Mouse (Mus musculus) G1E (cell line): ENCODE results near the gene R3hdm4. TPM values are rescaled to one million over a fixed set of nuclear protein-coding genes. Genes with fewer than 3 reads are reported as not detected.
"Not testable (repeated sequence)": the region's sequence is repeated elsewhere in the genome, so short reads cannot be mapped to it uniquely, and the experiment has no call there.

Experiments
- ATAC-seq: 2 replicates; pipeline ENCODE4 v1.8.0; 2016; ENCODE audit warnings: mild to moderate bottlenecking; ENCODE audit not compliant: insufficient number of reproducible peaks, poor library complexity, low FRiP score, severe bottlenecking; ENCODE audit errors: extremely low read depth
- DNase-seq: peaks from one replicate; pipeline ENCODE4 v3.0.0; 2012; ENCODE audit warnings: low spot score
- H3K27me3 ChIP-seq: 2 replicates; pipeline ENCODE4 v1.6.1; 2012; ENCODE audit warnings: mild to moderate bottlenecking, low read length, inconsistent platforms; ENCODE audit not compliant: insufficient read depth
- H3K36me3 ChIP-seq: replicated peaks from 2 replicates; pipeline ENCODE3; 2012; ENCODE audit warnings: mild to moderate bottlenecking, inconsistent platforms
- H3K4me1 ChIP-seq: 2 replicates; pipeline ENCODE4 v1.6.1; 2012; ENCODE audit warnings: low read depth, low read length, inconsistent platforms, mixed read lengths; ENCODE audit not compliant: insufficient read depth
- H3K4me3 ChIP-seq: 2 replicates; pipeline ENCODE4 v1.5.1; 2012; ENCODE audit warnings: low read depth, mild to moderate bottlenecking, inconsistent platforms, low read length, moderate library complexity, mixed read lengths
- H3K9me3 ChIP-seq: replicated peaks from 2 replicates; pipeline ENCODE4 v1.6.1; 2012; ENCODE audit warnings: inconsistent platforms
- CTCF ChIP-seq: IDR thresholded peaks from 2 replicates; pipeline ENCODE4 v1.5.1; 2012; ENCODE audit warnings: low read depth, low read length, inconsistent platforms, mixed read lengths
- GATA1 ChIP-seq: IDR thresholded peaks from 2 replicates; pipeline ENCODE4 v1.6.1; 2012; ENCODE audit warnings: borderline replicate concordance, low read length, inconsistent platforms, mixed read lengths
- GATA2 ChIP-seq: IDR thresholded peaks from 2 replicates; pipeline ENCODE4 v1.6.1; 2012; ENCODE audit warnings: low read depth, low read length, inconsistent platforms, borderline replicate concordance
- POLR2AphosphoS5 ChIP-seq: IDR thresholded peaks from 2 replicates; pipeline ENCODE4 v1.6.1; 2012; ENCODE audit warnings: low read depth, low read length, inconsistent platforms; ENCODE audit not compliant: insufficient replicate concordance
- TAL1 ChIP-seq: conservative IDR thresholded peaks from 2 replicates; pipeline ENCODE4 v1.6.1; 2012; ENCODE audit warnings: low read depth, low read length, inconsistent platforms, mixed read lengths
- polyA plus RNA-seq: library from polyadenylated mRNA; stranded (reverse); fragments of >175 nt; gene quantifications from 2 replicates; pipeline ENCODE4 v1.2.3, GENCODE M21; 2012
- total RNA-seq, 2 experiments: library from RNA; stranded (forward) in 1 of 2; stranded (reverse) in 1 of 2; fragments of 200-1000 nt in 1 of 2; fragments of >200 nt in 1 of 2; fragmentation: Nextera tagmentation in 1 of 2; gene quantifications; 2 replicates each; pipeline ENCODE4 v1.2.3; 2014 to 2017

The R3hdm4 gene
- total and polyA plus RNA-seq, 3 experiments = 35.8 to 203 (median 118) TPM

GRCm38 (mm10) chr10:79896306-79896705, 24.7 kb downstream of the R3hdm4 start:
- Histone ChIP-seq H3K27me3 (peaks cover 10% of the 10 kb centered on the region; the same call in 1 of the 2 replicates), H3K4me1 (peaks cover 32% of the 10 kb centered on the region), H3K4me3 (no peak overlapping the region; the same call in 1 of the 2 replicates), H3K9me3 (no peaks in the 10 kb centered on the region), H3K36me3 (peaks cover 76% of the 10 kb centered on the region)
- ATAC-seq (no peak), DNase-seq (no peak)
- TF ChIP-seq POLR2AphosphoS5 (no peak), CTCF (no peak), GATA1 (no peak)

DNA sequence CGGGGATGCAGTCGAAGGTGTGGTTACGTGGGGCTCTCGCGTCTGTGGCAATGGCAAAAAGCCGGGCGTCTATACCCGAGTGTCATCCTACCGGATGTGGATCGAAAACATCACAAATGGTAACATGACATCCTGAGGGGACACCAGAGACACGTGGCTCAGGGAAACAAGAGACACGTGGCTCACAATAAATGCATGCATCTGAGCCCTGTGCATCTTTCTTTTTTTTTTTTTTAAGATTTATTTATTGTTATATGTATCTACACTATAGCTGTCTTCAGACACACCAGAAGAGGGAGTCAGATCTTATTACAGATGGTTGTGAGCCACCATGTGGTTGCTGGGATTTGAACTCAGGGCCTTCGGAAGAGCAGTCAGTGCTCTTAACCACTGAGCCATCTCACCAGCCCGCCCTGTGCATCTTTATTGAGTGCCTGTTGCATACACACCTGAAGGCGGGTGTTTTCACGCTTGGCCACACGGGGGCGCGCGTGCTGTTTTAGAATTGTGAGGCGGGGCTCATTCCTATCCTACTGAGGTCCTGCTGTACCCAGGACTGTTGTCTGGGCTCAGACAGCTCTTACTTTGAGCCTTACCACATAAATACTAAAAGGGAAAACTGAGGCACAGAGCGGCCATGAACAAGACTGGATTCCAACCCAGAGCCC, 28.4 kb downstream of the R3hdm4 start:
- not testable (repeated sequence) for H3K9me3 ChIP-seq, H3K4me3 ChIP-seq, ATAC-seq
- Histone ChIP-seq H3K36me3 (peaks cover 41% of the 10 kb centered on the region), H3K4me1 (peaks cover 21% of the 10 kb centered on the region), H3K27me3 (peaks cover 35% of the 10 kb centered on the region)
- TF ChIP-seq CTCF = peak; percentile 56
- DNase-seq = peak; percentile 58

DNA sequence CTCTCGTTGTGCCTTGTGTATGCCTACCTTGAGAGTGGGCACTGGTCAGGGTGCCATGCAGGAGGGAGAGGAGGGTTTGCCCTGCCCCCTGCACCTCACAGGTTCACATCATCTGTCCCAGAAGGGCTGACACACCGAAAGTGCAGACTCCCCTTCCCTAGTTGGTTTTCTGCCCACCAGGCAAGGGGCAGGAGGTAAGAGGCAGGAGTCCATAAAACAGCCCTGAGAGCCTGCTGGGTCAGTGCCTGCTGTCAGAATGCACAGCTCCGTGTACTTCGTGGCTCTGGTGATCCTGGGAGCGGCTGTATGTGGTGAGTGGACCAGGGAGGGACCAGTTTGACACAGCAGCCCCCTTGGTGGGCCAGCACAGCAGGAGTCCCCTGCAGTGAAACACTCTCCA, 30.3 kb downstream of the R3hdm4 start, which contains the start of gene Cfd:
Gene Cfd, plus strand, starts transcription at position 184 of the 400 bp plus-strand sequence.
- Histone ChIP-seq H3K9me3 (no peaks in the 10 kb centered on the region), H3K4me1 (peaks cover 12% of the 10 kb centered on the region), H3K4me3 (no peak within 1 kb of the TSS), H3K36me3 (peaks cover 22% of the 10 kb centered on the region), H3K27me3 (peaks cover 47% of the 10 kb centered on the region)
- no peak for TF ChIP-seq GATA1
- no peak for TF ChIP-seq POLR2AphosphoS5
- TF ChIP-seq GATA2 = no peak
- no peak for TF ChIP-seq TAL1
- TF ChIP-seq CTCF = no peak
- no peak for DNase-seq
- ATAC-seq = no peak

DNA sequence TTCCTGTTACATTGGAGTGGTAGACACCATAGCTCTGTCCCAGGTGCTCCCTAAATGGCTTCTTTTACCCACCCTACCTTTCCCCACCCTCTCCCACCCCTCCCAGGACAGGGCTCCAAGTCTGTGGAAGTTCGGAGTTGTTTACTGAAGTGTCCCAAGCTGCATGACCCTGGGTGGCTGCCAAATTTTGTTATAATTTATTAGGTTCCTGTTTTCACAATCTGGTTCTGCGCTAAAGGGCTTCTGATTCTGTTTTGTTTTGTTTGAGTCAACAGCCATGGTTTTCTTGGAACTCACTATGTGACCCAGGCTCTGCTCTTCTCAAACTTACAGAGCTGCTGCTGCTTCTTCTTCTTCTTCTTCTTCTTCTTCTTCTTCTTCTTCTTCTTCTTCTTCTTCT, 31.6 kb downstream of the R3hdm4 start:
- DNase-seq (no peak), ATAC-seq (no peak)
- peaks cover 10% of the 10 kb centered on the region for H3K36me3 ChIP-seq
- H3K9me3 ChIP-seq = no peaks in the 10 kb centered on the region
- peaks cover 15% of the 10 kb centered on the region for H3K4me1 ChIP-seq
- H3K4me3 ChIP-seq = no peak overlapping the region
- TF ChIP-seq POLR2AphosphoS5 (no peak), CTCF (no peak), TAL1 (no peak), GATA1 (no peak), GATA2 (no peak)
- H3K27me3 ChIP-seq = peaks cover 47% of the 10 kb centered on the region

DNA sequence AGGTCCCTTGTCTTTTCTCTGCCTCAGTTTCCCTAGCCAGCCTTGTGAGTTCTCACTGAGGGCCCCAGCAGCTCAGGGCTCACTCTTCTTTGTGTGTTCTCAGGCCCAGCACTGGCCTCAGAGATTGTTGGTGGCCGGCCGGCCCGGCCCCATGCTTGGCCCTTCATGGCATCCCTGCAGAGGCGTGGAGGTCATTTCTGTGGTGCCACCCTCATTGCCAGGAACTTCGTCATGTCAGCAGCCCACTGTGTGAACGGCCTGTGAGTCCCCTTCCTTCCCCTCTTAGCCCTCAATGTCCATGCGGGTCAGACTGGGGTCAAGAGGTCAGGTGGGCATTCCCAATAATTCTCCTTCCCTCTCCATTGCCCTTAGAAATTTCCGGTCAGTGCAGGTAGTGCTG, 34.4 kb downstream of the R3hdm4 start:
- no peak for ATAC-seq
- peaks cover 34% of the 10 kb centered on the region for H3K4me1 ChIP-seq
- no peak for DNase-seq
- no peaks in the 10 kb centered on the region for H3K9me3 ChIP-seq
- H3K36me3 ChIP-seq = no peaks in the 10 kb centered on the region
- no peak overlapping the region for H3K4me3 ChIP-seq
- peaks cover 59% of the 10 kb centered on the region for H3K27me3 ChIP-seq
- TF ChIP-seq GATA2 = no peak
- TF ChIP-seq TAL1 = no peak
- TF ChIP-seq POLR2AphosphoS5 = no peak
- no peak for TF ChIP-seq GATA1
- TF ChIP-seq CTCF = no peak

DNA sequence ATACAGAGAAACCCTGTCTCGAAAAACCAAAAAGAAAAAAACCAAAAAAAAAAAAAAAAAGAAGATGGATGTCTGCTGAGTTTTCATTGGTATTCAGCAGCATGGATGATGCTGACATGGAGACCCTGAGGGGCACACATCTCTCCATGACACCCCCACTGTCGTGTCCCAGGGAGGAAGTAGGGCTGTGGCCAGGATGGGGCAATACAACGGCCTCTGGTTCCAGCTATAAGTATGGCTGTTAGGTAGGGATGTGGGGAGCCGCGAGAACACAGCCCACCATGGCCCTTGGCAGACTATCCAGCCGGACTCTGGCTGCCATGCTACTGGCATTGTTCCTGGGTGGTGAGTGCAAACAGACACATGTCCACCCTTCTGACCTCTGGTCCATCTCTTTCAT, 35.0 kb downstream of the R3hdm4 start, which contains the start of gene Elane:
Gene Elane, plus strand, starts transcription at position 194 of the 400 bp plus-strand sequence.
- Histone ChIP-seq H3K4me1 (peaks cover 39% of the 10 kb centered on the region), H3K36me3 (no peaks in the 10 kb centered on the region), H3K27me3 (peaks cover 56% of the 10 kb centered on the region), H3K4me3 (no peak within 1 kb of the TSS), H3K9me3 (no peaks in the 10 kb centered on the region)
- no peak for DNase-seq
- TF ChIP-seq CTCF = no peak
- no peak for ATAC-seq

DNA sequence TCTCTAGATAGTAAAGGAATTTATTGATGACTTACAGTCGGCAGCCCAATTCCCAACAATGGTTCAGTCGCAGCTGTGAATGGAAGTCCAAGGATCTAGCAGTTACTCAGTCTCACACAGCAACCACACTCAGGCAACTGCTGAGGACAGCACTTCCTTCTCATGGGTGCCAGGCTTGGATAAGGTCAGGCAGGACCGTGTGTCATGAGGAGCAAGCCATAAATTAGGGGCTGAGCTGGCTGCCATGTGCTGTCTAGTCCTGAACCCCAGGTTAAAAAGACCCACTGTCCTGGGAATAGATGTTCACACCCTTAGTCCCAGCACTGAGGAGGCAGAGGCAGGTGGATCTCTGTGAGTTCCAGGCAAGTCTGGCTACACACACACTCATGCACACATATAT, 36.1 kb downstream of the R3hdm4 start:
- not testable (repeated sequence) for H3K4me3 ChIP-seq, H3K9me3 ChIP-seq, H3K36me3 ChIP-seq, DNase-seq, ATAC-seq
- H3K4me1 ChIP-seq = peaks cover 44% of the 10 kb centered on the region
- peaks cover 56% of the 10 kb centered on the region for H3K27me3 ChIP-seq
